Mouse (Mus musculus): Measurements from ENCODE around the gene Pnpla5.
"Not testable (repeated sequence)": the region's sequence is repeated elsewhere in the genome, so short reads cannot be mapped to it uniquely, and the experiment has no call there.

The Pnpla5 gene

DNA sequence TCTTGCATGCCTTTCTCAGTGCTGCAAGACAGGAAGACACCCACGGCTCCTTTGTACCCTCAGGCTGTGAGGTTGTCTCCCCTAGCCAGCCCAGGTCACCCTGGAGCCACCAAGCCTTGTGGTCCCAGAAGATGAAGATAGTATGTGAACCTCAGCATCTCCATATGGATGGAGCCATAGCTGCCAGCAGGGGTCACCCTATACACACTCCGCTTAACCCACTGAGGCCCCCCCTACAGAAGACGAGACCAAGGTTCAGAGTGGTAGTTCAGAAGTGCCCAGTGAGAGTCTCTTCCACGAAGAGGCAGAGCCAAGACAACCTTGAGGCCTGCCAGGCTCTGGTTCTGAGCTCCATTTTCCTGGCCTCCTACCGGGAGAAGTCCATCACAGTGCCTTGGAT lies 7.2 kb downstream of the Pnpla5 start:
- no peak for DNase-seq

DNA sequence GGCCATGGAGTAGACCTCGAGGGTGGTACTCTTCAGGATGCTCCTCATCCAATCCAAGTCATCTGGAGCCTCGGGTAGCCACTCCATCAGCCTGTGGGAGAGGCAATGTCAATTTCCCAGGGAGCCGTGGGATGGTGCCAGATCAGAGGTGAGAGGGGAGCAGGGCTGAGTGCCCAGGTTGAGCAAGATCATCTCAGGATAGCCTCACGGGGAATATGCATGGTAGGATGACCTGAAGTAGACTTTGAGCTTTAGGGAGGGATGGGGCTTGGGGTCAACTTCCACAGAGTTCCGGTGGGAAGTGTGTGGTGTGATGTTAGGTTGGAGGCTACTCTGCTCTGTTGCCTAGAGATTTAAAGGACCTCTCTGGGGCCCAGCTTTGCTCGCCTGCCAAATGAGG lies 9.1 kb downstream of the Pnpla5 start:
- no peak for DNase-seq

- DNase-seq, result no peak
Observed at GRCm38 (mm10) chr15:84108899-84109298, 14.1 kb downstream of the Pnpla5 start.

GRCm38 (mm10) chr15:84105924-84106500 lies 17.0 kb downstream of the Pnpla5 start:
- DNase-seq, result no peak

GRCm38 (mm10) chr15:84105105-84105923 lies 17.7 kb downstream of the Pnpla5 start, which contains the start of gene Sult4a1:
TSS of gene Sult4a1 (minus strand) at chr15:84105754.
- DNase-seq, result peak; percentile 75

- DNase-seq, result no peak
Observed at GRCm38 (mm10) chr15:84104626-84105025, 18.3 kb downstream of the Pnpla5 start.

GRCm38 (mm10) chr15:84097536-84097935 lies 25.4 kb downstream of the Pnpla5 start:
- DNase-seq, result not testable (repeated sequence)

GRCm38 (mm10) chr15:84096051-84096450 lies 26.9 kb downstream of the Pnpla5 start:
- peak; percentile 76 for DNase-seq

- no peak for DNase-seq
Observed at GRCm38 (mm10) chr15:84094921-84095320, 28.1 kb downstream of the Pnpla5 start.

DNA sequence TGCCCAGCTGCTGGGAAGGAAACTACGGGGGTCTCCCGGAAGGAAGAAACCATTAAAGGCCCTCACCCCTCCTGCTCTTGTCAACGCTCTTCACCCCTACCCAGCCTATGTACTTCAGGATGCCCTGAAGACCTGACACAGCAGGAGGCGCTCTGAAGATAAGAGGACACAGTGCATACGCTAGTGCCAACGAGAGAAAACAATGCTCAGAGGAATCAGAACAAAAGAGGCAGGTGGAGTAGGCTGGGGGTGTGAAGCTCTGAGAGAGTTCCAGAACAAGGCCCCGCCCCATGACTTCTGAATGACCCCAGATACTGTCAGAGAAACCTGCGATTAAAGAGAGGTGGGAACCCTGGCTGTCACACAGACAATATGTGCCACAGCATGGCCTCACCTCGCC lies 36.2 kb downstream of the Pnpla5 start:
- no peak for DNase-seq

DNA sequence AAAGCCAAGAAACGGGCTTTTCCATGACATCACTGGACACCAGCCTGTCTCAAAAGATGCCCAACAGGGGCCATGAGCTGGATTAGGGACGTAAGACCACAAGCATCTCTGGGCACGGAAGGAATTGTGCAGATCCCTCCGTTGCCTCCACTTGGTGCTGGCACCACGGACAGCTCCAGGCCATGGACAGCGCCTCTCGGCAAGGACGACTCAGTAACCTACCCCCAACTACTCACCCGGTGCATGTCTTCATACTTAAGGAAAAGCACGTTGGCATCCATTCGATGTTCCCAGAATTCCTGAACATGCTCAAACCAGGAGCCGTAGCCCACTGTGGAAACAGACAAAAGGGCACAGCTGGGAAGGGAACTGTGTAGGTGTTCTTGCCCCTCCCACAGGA lies 36.6 kb downstream of the Pnpla5 start:
- DNase-seq, result no peak

- no peak for DNase-seq
Observed at GRCm38 (mm10) chr15:84080069-84080468, 42.9 kb downstream of the Pnpla5 start.

DNA sequence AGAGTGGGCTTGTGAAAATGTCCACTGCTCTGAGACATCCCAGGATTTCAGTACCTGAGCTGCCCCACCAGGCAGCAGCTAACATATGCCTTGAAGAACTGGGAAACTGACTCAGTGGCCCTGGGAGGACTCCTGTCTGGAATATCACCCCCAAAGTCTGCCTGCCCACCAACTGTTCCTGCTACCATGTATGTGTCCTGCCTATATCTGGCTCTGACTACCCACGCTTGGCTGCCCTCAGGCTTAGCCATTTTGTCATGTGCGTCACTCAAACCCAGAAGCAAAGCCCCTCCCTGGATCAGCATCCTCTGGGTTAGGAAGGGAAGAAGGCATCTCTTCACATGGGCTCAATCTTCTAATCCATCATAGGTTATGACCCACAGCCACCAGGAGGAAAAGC lies 43.5 kb downstream of the Pnpla5 start:
- no peak for DNase-seq

DNA sequence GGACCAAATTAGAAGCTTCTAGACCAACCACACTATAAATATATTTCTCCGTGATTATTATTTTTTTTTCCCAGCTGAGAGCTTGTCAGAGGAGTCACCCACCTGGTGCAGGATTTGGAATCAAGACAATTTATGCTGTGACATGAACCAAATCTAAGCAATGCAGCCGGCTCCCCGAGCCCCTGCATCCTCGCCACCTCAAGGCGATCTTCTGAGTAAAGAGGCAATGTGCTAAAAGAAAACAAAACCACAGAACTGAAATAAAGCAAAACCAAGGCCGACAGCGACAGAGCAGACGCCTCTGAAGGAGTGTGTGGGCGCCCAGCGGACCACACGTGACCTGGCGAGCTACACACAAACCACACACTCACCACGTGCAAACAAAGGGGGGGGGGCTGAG lies 44.3 kb downstream of the Pnpla5 start:
- no peak for DNase-seq

GRCm38 (mm10) chr15:84077151-84077550 lies 45.8 kb downstream of the Pnpla5 start:
- DNase-seq, result no peak

GRCm38 (mm10) chr15:84074705-84075185 lies 48.2 kb downstream of the Pnpla5 start:
- DNase-seq, result no peak

GRCm38 (mm10) chr15:84073911-84074704 lies 48.9 kb downstream of the Pnpla5 start:
- DNase-seq, result peak; percentile 65

GRCm38 (mm10) chr15:84073058-84073457 lies 49.9 kb downstream of the Pnpla5 start:
- DNase-seq, result no peak

DNA sequence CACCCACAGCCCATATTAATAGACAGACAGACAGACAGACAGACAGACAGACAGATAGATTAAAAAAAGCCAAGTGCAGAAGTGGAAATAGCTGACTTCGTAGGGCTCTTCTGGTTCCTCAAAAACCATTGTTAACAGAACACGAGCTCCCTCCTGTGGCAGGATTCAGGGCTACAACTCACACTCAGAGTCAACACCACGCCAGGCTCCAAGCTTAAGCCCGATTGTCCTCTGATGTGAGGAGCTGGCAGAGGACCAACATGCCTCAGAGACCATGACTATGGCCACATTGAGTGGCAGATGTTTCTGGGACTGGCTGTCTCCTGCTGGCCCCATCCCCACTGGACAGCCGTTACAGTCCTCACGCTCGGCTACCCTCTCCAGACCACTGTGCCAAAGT lies 50.7 kb downstream of the Pnpla5 start:
- peak; percentile 56 for DNase-seq

DNA sequence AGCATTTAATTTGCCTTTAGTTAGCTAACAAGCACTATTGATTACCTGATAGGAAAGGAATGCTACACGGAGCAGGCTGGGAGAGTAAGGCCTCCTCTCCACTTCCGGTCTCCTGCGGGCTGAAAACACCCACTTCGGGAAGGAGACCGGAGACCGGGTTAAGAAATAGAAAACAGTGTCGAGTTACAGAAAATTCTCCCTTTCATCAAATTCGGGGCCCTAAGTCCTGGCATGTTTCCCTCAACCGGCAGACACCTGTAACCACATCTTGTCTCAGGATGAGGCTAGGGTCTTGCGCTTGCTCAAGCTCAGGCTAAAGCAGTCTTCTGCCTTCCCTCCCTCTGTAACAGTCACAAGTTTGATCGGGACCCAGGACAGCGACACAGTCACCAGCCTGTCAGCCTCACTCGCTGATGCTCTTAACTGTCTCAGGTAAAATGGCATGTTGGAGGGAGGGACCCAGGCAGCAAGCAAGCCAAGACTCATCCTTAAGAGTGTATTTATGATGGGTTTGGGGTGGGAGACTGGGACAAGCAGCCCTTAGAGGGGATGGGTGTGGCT lies 52.8 kb downstream of the Pnpla5 start:
- no peak for DNase-seq

- no peak for DNase-seq
Observed at GRCm38 (mm10) chr15:84069455-84070050, 53.4 kb downstream of the Pnpla5 start.

DNA sequence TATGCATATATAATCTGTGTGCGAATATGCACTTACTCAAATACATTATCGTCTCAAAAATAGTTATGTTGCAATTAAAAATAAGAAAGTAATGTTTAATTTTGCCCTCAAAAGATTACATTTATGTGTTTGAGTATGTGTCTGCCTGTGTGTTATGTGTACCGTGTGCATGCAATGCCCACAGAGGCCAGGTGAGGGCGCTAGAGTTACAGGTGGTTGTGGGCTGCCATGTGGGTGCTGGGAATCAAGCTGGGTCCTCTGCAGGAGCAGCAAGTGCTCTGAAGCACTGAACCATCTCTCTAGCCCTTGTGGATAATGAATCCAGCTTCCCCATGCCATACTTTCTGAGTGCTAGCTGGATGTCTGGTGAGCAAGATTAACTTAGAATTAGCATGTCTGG lies 57.3 kb downstream of the Pnpla5 start:
- no peak for DNase-seq

GRCm38 (mm10) chr15:84065140-84065539 lies 57.8 kb downstream of the Pnpla5 start, which contains the start of gene Efcab6:
TSS of gene Efcab6 (minus strand) at chr15:84065379.
- no peak for DNase-seq

All from cerebellum, adult 11 months (tissue).